Mouse (Mus musculus) embryo, embryonic 10.5 days (tissue): Measurements from ENCODE around the gene Carmil1.

Experiments used
- DNase-seq: peaks from one replicate; pipeline ENCODE4 v3.0.0-alpha.2; 2015; ENCODE audit warnings: low spot score

Gene Carmil1

GRCm38 (mm10) chr13:24103152-24103551, 177.4 kb downstream of the Carmil1 start:
- DNase-seq = no peak

- DNase-seq = no peak
These were observed 178.3 kb downstream of the Carmil1 start for GRCm38 (mm10) chr13:24102256-24102655.

- no peak for DNase-seq
These were observed 179.2 kb downstream of the Carmil1 start for GRCm38 (mm10) chr13:24101157-24102130.

- no peak for DNase-seq
These were observed 180.0 kb downstream of the Carmil1 start for GRCm38 (mm10) chr13:24100516-24101094.

DNA sequence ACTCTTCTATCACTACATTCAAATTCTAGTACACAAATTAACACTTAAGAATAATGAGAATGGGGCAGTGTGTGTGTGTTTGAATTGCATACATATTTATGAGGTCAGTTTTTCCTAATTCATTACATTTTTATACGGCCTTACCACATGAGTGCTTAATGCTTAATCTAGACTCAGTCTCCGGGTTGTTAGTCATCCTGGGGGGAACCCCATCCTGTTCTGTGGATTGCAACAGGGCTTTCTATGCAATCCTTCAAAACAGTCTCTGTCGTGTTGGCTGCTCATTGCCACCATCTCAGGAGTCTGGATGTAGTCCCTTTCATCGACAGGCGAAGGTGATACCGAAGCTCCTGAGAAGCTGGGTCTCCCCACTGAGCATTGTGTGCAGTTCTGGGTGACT, 184.0 kb downstream of the Carmil1 start:
- DNase-seq = no peak

DNA sequence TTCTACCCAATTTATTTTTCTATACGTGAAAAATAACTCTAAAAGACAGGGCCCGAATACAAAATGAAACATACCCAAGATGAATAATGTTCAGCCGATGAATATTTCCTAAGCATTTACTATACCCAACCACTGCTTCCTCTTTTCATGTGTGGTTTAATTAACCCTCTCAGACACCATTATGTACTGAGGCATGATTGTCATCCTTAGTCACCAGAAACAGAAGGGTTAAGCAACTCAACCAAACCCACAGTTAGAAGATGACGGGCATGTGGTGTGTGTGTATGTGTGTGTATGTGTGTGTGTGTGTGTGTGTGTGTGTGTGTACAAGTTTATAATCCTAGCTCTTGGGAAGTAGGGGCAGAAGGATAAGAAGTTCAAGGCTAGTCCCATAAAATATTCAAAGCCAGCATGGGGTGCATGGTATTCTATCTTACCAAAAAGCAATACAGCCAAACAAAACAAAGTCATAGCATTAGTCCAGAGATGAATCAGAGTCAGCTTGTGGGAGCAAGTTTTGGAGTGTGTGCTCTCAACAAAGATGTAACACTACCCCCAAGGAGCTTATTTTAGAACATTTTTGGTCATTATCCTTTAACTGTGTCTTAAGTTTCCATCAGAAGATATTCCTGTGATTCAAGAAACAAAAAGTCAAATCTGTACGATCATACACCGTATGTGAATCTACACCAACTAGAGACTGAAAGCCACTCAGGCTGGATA, 185.6 kb downstream of the Carmil1 start:
- no peak for DNase-seq

DNA sequence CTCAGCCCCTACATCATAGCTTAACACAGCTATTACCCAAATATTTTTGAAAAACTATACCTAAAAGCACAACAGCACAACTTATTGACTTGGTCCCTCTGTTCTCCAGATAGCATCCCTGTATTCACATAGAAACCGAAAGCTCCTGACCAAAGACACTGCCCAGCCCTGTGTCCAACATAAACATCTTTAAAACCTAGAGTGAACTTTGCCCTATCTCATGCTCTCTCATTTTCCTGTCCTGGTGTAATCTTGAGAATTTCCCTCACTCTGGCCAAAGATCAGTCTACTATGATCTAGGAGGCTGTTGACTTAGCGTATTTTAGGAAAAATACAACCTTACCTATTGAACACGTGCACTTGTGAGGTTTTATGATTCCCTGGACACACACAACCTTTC, 187.5 kb downstream of the Carmil1 start:
- DNase-seq = no peak

DNA sequence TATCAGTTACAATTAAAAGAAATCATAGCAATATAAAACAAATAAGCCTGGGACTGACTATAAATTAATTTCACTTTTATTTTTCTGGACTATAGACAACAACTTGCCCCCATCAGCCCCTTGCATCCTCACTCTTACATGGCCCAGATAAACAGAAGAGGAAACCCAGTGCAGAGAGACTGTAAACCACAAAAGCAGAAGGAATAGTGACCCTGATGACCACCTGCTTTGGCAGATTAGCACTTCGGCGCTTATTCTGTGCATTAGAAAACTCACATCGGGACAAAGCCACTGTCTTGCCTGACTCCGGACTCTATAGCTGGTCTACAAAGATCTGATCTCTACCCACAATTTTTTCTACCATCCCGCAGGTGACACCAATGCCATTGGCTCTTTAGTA, 188.5 kb downstream of the Carmil1 start:
- DNase-seq = no peak

DNA sequence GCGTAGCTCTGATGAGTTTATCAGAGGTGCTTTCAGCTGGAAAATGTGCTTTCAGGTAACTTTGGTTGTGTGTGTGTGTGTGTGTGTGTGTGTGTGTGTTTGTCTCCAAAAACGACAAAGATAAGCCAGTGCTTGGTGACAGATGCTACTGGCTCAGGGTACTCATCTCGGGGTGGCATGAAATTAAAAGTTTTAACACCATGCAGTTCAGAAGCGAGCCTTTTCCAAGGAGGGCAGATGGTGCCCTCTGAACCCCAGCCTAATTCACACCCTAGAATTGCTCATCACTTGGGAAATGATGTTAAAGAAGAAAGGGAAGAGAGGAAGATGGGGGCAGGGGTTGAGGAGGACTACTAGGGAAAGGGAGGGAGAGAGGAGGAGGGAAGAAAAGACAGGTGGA, 198.4 kb downstream of the Carmil1 start:
- no peak for DNase-seq

DNA sequence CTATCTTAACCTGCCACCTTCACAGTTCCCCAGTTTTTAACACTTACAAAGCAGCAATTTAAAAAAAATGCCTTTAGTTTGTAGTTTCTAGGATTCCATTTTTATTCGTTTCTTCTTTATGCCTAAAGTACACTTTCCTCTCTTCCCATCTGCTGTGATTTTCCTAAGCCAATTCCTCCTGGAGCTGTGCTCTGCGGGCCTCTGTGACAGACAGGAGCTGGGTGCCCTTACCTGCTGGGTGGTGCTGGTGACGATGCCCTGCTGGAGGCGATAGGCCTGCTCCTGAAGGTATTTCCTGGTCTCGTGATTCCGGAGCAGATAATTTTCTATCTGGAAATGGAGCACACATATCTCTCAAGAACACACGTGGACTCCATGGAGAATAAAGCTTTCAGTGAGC, 198.9 kb downstream of the Carmil1 start:
- no peak for DNase-seq

DNA sequence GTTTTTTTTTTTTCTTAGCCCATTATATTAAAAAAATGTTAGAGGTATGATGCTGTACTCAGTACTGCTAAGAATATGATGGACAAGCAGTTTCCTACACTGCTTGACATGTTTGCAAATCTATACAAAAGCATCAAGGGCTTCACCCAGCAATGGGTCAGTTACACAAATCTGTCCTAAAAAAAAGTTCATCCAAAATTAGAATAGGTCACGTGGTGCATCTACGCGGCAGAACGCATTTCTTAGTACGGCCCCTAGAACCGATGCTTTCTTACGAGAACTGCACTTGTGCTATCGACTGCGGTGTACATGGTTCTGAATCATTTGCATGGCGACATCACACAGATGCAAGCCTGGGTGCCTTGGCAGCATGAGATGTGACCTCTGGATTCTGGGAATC, 208.0 kb downstream of the Carmil1 start:
- DNase-seq = no peak

- peak; percentile 17 for DNase-seq
These were observed 213.0 kb downstream of the Carmil1 start for GRCm38 (mm10) chr13:24067553-24067952.

- no peak for DNase-seq
These were observed 215.1 kb downstream of the Carmil1 start for GRCm38 (mm10) chr13:24065536-24065935.

DNA sequence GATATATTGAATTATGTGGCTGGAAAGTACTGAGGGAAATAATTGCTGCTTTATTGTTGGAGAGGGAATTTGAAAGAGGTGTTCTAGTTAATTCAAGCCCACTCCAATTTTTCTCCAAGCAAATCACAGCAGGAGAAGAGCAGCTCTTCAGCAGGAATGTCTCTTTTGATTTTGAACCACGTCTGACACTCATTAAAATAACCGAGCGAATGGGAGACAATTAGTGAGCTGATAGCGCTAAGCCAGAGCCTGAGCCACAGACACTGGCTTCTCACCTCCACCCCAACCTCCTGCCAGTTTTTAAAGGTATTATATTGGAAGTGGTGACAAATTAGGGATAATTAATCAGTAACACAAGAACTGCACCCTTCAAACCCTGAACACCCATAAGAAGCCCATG, 217.8 kb downstream of the Carmil1 start:
- no peak for DNase-seq

DNA sequence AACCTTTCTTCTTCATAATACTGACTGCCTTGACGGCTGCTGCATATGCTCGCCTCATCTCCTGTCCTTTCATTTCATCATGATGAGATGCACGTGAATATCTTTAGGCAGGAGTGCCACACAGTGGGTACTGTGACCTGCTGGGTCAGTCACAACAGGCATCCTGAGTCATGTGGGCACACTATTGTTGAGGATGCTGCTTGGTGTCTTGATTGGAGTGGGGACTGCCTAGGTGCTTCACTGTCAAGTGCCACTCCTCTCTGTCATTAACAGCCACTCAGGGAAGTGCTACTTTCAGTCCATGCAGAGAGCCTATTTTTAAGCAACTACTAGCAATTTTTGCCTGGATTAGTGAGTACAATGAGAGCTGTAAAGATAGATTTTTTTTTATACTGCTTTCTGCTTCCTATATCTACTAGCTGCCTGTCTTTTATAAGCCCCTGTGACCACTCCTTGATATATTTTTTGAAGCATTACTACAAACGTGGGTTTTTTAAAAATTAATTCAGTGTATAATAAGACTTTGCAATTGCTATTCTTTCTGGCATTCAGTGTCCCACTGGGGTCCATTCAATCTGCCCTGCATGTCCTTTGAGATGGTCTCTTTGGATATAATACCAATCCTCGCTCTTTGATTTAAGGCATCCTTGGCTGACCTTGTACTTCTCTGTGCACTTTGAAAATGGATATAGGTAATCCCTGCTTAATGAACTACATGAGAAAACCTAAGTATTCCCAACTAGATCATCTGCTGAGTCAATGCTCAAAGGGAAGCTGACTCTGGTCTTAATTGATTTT, 225.3 kb downstream of the Carmil1 start:
- no peak for DNase-seq

- DNase-seq = no peak
These were observed 229.1 kb downstream of the Carmil1 start for GRCm38 (mm10) chr13:24051496-24051895.

- DNase-seq = no peak
These were observed 230.3 kb downstream of the Carmil1 start for GRCm38 (mm10) chr13:24050330-24050729.

- no peak for DNase-seq
These were observed 231.1 kb downstream of the Carmil1 start for GRCm38 (mm10) chr13:24049267-24050034.

DNA sequence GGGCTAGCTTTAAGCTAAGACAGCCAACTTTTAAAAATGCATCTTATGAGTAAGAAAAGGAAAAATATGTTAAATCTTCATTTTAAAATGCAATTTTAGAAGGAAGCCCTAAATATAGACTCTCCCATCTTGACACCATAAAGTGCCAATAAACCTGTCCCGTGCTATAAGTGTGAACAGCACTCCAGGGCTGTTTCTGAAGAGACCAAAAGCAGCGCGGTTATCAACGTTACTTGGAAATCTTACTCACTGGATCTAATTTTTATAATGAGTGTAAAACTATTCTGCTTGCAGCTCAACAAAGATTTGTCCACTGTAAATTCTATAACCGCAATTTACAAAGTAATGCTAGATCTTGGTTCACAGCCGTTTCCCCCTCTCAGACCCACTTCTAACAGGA, 232.0 kb downstream of the Carmil1 start:
- no peak for DNase-seq

GRCm38 (mm10) chr13:24045271-24045670, 235.3 kb downstream of the Carmil1 start:
- peak; percentile 10 for DNase-seq

DNA sequence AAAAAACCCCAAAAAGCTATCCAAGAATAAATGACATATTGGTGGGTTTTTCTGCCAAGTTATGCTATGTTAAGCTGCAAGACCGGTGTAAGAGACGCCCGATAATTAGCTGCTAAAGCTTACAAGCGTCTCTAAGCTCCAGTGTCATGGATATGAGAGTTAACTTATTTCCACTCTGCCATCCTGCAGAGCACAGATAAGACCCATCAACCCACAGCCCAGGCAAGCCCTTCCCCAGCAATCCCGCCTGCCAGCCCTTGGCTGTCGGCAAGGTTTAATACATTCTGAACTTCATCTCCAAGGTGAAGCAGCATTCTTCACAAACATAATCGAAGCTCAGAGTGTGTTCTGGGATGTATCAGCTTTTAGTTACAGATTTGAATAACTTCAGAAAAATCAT, 240.4 kb downstream of the Carmil1 start:
- DNase-seq = no peak
